Mouse (Mus musculus) lung, postnatal 14 days (tissue): ENCODE measurements around the gene Draxin.
A peak's percentile ranks its signal among the peaks of the same experiment; 100 is the strongest.
"Not testable (repeated sequence)": the region's sequence is repeated elsewhere in the genome, so short reads cannot be mapped to it uniquely, and the experiment has no call there.

Experiments
- DNase-seq: peaks from one replicate; pipeline ENCODE4 v3.0.0; 2021

The Draxin gene

GRCm38 (mm10) chr4:148130561-148131413, at the start of gene Draxin:
Draxin (minus strand) TSS chr4:148130698.
- DNase-seq, result peak; percentile 52

- DNase-seq, result no peak
Measured at GRCm38 (mm10) chr4:148177716-148178115, 47.2 kb upstream of the Draxin start.

GRCm38 (mm10) chr4:148176603-148177002, 46.1 kb upstream of the Draxin start:
- not testable (repeated sequence) for DNase-seq

GRCm38 (mm10) chr4:148174495-148174862, 44.0 kb upstream of the Draxin start:
- DNase-seq, result no peak

- DNase-seq, result no peak
Measured at GRCm38 (mm10) chr4:148173811-148174494, 43.5 kb upstream of the Draxin start.

- no peak for DNase-seq
Measured at GRCm38 (mm10) chr4:148171261-148171660, 40.8 kb upstream of the Draxin start.

GRCm38 (mm10) chr4:148170842-148171241, 40.3 kb upstream of the Draxin start:
- DNase-seq, result peak; percentile 59

- no peak for DNase-seq
Measured at GRCm38 (mm10) chr4:148169586-148169985, 39.1 kb upstream of the Draxin start.

- DNase-seq, result peak; percentile 74
Measured at GRCm38 (mm10) chr4:148168287-148168686, 37.8 kb upstream of the Draxin start.

GRCm38 (mm10) chr4:148166986-148167385, 36.5 kb upstream of the Draxin start:
- DNase-seq, result peak; percentile 86

GRCm38 (mm10) chr4:148166431-148166830, 35.9 kb upstream of the Draxin start:
- DNase-seq, result no peak

- no peak for DNase-seq
Measured at GRCm38 (mm10) chr4:148165551-148165950, 35.1 kb upstream of the Draxin start.

- DNase-seq, result no peak
Measured at GRCm38 (mm10) chr4:148164461-148164860, 34.0 kb upstream of the Draxin start.

- DNase-seq, result peak; percentile 76
Measured at GRCm38 (mm10) chr4:148164002-148164439, 33.5 kb upstream of the Draxin start.

GRCm38 (mm10) chr4:148160436-148161390, 30.2 kb upstream of the Draxin start, which contains the start of the genes Fbxo44 and Fbxo2:
Fbxo44 (minus strand) TSS chr4:148160482.
Fbxo2 (plus strand) TSS chr4:148160621.
- DNase-seq, result no peak

- DNase-seq, result peak; percentile 91
Measured at GRCm38 (mm10) chr4:148159544-148160435, 29.3 kb upstream of the Draxin start.

- DNase-seq, result no peak
Measured at GRCm38 (mm10) chr4:148158436-148159348, 28.2 kb upstream of the Draxin start.

- DNase-seq, result peak; percentile 57
Measured at GRCm38 (mm10) chr4:148154982-148155381, 24.5 kb upstream of the Draxin start.

- DNase-seq, result no peak
Measured at GRCm38 (mm10) chr4:148154006-148154405, 23.5 kb upstream of the Draxin start.

GRCm38 (mm10) chr4:148152547-148152946, 22.0 kb upstream of the Draxin start:
- no peak for DNase-seq
